Mouse (Mus musculus): ENCODE data around the gene Acin1. TPM values are rescaled to one million over a fixed set of nuclear protein-coding genes. Genes with fewer than 3 reads are reported as not detected.

Acin1 gene
- total and polyA plus RNA-seq, 3 experiments, result 74.0 to 324 (median 118) TPM

DNA sequence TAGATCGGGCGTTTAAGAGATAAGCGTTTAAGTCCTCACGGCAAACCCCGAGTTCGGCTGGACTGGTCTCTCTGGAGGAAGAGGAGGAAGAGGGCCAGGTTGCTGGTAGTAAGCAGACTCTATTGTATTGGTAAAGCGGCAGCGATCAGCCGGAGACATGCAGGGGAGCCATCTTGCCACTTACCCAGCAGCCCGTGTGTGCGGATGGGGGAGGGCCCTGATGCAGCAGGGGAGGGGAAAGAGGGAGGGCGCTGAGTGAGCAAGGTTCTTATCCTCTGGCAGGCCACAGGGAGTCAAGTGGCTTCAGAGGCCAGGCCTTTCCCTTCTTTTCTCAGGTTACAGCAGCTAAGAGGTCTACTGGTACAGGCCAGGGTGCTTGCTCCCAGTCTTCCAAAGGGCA is 33.2 kb downstream of the Acin1 start (continued):
- TF ChIP-seq SMC3 (IDR thresholded peaks at IDR 0.05; ENCODE audit: low read depth, low read length) (no peak), JUN (IDR thresholded peaks at IDR 0.05; ENCODE audit: insufficient read depth, low read depth, low read length) (no peak), BHLHE40 (IDR thresholded peaks at IDR 0.05; ENCODE audit: low read depth, low read length) (no peak; the same call in 1 of the 2 replicates), E2F4 (IDR thresholded peaks at IDR 0.05; ENCODE audit: insufficient replicate concordance, low read depth, low read length) (no peak), MAZ (IDR thresholded peaks at IDR 0.05; ENCODE audit: low read depth, low read length) (peak; percentile 85), SIN3A (IDR thresholded peaks at IDR 0.05; ENCODE audit: low read length) (no peak), TCF12 (IDR thresholded peaks at IDR 0.05; ENCODE audit: low read depth, low read length) (peak; percentile 90), ZKSCAN1 (IDR thresholded peaks at IDR 0.05; ENCODE audit: borderline replicate concordance, low read depth, low read length) (no peak), MXI1 (IDR thresholded peaks at IDR 0.05; ENCODE audit: low read depth, low read length) (no peak; the same call in 1 of the 2 replicates), ZC3H11A (IDR thresholded peaks at IDR 0.05; ENCODE audit: low read depth, low read length) (no peak), MEF2A (IDR thresholded peaks at IDR 0.05; ENCODE audit: borderline replicate concordance, low read depth, low read length) (no peak), NRF1 (IDR thresholded peaks at IDR 0.05; ENCODE audit: low read depth, low read length) (peak; percentile 54), MAX (IDR thresholded peaks at IDR 0.05; ENCODE audit: low read length) (no peak)

DNA sequence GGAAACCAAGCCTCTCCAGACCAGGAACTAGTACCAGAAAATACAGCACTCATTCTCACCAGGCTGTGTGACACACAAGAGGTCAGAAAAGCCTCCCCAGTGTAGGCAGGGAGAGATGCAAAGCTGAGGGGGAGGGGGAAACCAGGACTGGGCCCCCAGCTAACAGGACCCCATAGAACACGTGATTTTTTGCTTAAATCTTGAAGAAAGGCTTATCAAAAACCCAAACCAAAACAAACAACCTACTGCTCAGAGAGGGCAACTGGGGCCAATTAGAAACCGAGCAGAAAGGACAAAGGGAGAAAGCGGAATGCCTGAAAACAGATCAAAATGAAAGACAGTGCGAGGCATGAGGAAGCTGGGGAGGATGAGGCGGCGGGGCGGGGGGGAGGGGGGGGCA is 33.9 kb downstream of the Acin1 start:
- peaks cover 52% of the 10 kb centered on the region for H3K79me2 ChIP-seq (replicated peaks; ENCODE audit: control insufficient read depth, extremely low read depth, insufficient read depth, poor library complexity, severe bottlenecking)
- in situ Hi-C loops (cut with MboI; ENCODE audit: low pct_ligation_motif_present, low pct_unique_long_range_greater_than_20kb, low sequenced_read_pairs) (loop anchor here (5.0 kb wide), 1 partner anchor 50 kb away; no protein-coding TSS in a partner anchor), dilution Hi-C loops (cut with MboI; ENCODE audit: extremely low pct_ligation_motif_present, extremely low pct_unique_long_range_greater_than_20kb, low sequenced_read_pairs) (no loop called here)
- H3K4me3 ChIP-seq (replicated peaks in 1 of 3; ENCODE audit: low read depth in 2 of 3, low read length in 2 of 3, poor library complexity in 1 of 3), result peak overlapping the region; percentile 70 to 72 (median 71)
- H3K4me1 ChIP-seq (ENCODE audit: control insufficient read depth in 1 of 2, insufficient read depth in 2 of 2), result peaks cover 14 to 52% of the 10 kb centered on the region in 2 experiments
- peak overlapping the region; percentile 96 for H3K4me2 ChIP-seq (ENCODE audit: insufficient read depth, low read depth, poor library complexity, severe bottlenecking)
- H3K9me3 ChIP-seq (replicated peaks; ENCODE audit: low read length), result no peaks in the 10 kb centered on the region
- H3K27ac ChIP-seq (ENCODE audit: insufficient read depth, low read depth), result no peak overlapping the region
- peak overlapping the region; percentile 97 for H3K9ac ChIP-seq (ENCODE audit: insufficient read depth, low read depth)
- TF ChIP-seq USF2 (conservative IDR thresholded peaks at IDR 0.05; ENCODE audit: low read depth, low read length) (no peak; the same call in 1 of the 2 replicates), USF1 (IDR thresholded peaks at IDR 0.05; ENCODE audit: low read depth, low read length) (no peak), ELF1 (IDR thresholded peaks at IDR 0.05; ENCODE audit: low read depth, low read length) (no peak), MYC (IDR thresholded peaks at IDR 0.05; ENCODE audit: low read depth, low read length) (peak; percentile 54; the same call in 1 of the 2 replicates), MXI1 (IDR thresholded peaks at IDR 0.05; ENCODE audit: low read depth, low read length) (peak; percentile 76)
- peak; percentile 63 for DNase-seq (ENCODE audit: extremely low read depth)
- no peaks in the 10 kb centered on the region for H3K27me3 ChIP-seq (replicated peaks)
- peaks cover 55 to 70% of the 10 kb centered on the region in 2 experiments for H3K36me3 ChIP-seq (replicated peaks in 1 of 2; ENCODE audit: control insufficient read depth in 1 of 2, insufficient read depth in 1 of 2, low read length in 1 of 2)

GRCm38 (mm10) chr14:54651556-54651955 is 35.2 kb downstream of the Acin1 start:
- DNase-seq (ENCODE audit: extremely low read depth), result peak; percentile 33
- TF ChIP-seq MAX (IDR thresholded peaks at IDR 0.05; ENCODE audit: low read length), result no peak
- TF ChIP-seq TBP (conservative IDR thresholded peaks at IDR 0.05; ENCODE audit: low read depth, low read length), result no peak
- TF ChIP-seq RAD21 (IDR thresholded peaks at IDR 0.05; ENCODE audit: low read depth, low read length), result no peak
- no peak for TF ChIP-seq ZNF384 (IDR thresholded peaks at IDR 0.05; ENCODE audit: low read depth, low read length)
- TF ChIP-seq POLR2AphosphoS2 (IDR thresholded peaks at IDR 0.05; ENCODE audit: low read depth, low read length), result no peak
- TF ChIP-seq MEF2A (IDR thresholded peaks at IDR 0.05; ENCODE audit: borderline replicate concordance, low read depth, low read length), result no peak
- no peak for TF ChIP-seq NRF1 (IDR thresholded peaks at IDR 0.05; ENCODE audit: low read depth, low read length)
- no peak for TF ChIP-seq JUN (IDR thresholded peaks at IDR 0.05; ENCODE audit: insufficient read depth, low read depth, low read length)
- no peak for TF ChIP-seq EP300 (IDR thresholded peaks at IDR 0.05; ENCODE audit: low read length)
- TF ChIP-seq MYC (IDR thresholded peaks at IDR 0.05; ENCODE audit: low read depth, low read length), result no peak
- no peak for TF ChIP-seq KAT2A (IDR thresholded peaks at IDR 0.05; ENCODE audit: insufficient replicate concordance, low read length)
- TF ChIP-seq CTCF (conservative IDR thresholded peaks at IDR 0.05 in 1 of 2, IDR thresholded peaks at IDR 0.05 in 1 of 2; ENCODE audit: low read depth in 2 of 2, low read length in 2 of 2), result no peak
- H3K4me3 ChIP-seq (replicated peaks in 1 of 3; ENCODE audit: low read depth in 2 of 3, low read length in 2 of 3, poor library complexity in 1 of 3), result peak overlapping the region in 1 of 3 experiments; percentile 16
- peaks cover 58% of the 10 kb centered on the region for H3K79me2 ChIP-seq (replicated peaks; ENCODE audit: control insufficient read depth, extremely low read depth, insufficient read depth, poor library complexity, severe bottlenecking)
- H3K9ac ChIP-seq (ENCODE audit: insufficient read depth, low read depth), result peak overlapping the region; percentile 97
- H3K27ac ChIP-seq (ENCODE audit: insufficient read depth, low read depth), result peak overlapping the region; percentile 38; the same call in 1 of the 2 replicates
- peaks cover 14 to 52% of the 10 kb centered on the region in 2 experiments for H3K4me1 ChIP-seq (ENCODE audit: control insufficient read depth in 1 of 2, insufficient read depth in 2 of 2)
- H3K9me3 ChIP-seq (replicated peaks; ENCODE audit: low read length), result no peaks in the 10 kb centered on the region
- peak overlapping the region; percentile 96 for H3K4me2 ChIP-seq (ENCODE audit: insufficient read depth, low read depth, poor library complexity, severe bottlenecking)
- dilution Hi-C loops (cut with MboI; ENCODE audit: extremely low pct_ligation_motif_present, extremely low pct_unique_long_range_greater_than_20kb, low sequenced_read_pairs), result no loop called here
- H3K27me3 ChIP-seq (replicated peaks), result no peaks in the 10 kb centered on the region
- in situ Hi-C loops (cut with MboI; ENCODE audit: low pct_ligation_motif_present, low pct_unique_long_range_greater_than_20kb, low sequenced_read_pairs), result loop anchor here (5.0 kb wide), 1 partner anchor 51 kb away; no protein-coding TSS in a partner anchor
- peaks cover 57 to 70% of the 10 kb centered on the region in 2 experiments for H3K36me3 ChIP-seq (replicated peaks in 1 of 2; ENCODE audit: control insufficient read depth in 1 of 2, insufficient read depth in 1 of 2, low read length in 1 of 2)

Measured in CH12.LX (cell line).